Mouse (Mus musculus): ENCODE measurements around the gene Snrpd3.

GRCm38 (mm10) chr10:75564687-75565265, 47.4 kb downstream of the Snrpd3 start:
- TF ChIP-seq TAL1 (IDR thresholded peaks at IDR 0.05; ENCODE audit: low read length): no peak
- no peak for TF ChIP-seq GATA1 (IDR thresholded peaks at IDR 0.05; ENCODE audit: low read length)

All from erythroblast, embryonic 14.5 days (primary cell).